Mouse (Mus musculus) right cerebral cortex, postnatal 10 days (tissue): ENCODE results near the gene Pgd.

Experiments
- DNase-seq, 2 experiments: peaks; one replicate each; pipeline ENCODE4 v3.0.0; 2021; ENCODE audit warnings: low spot score in 2 of 2

Pgd gene

GRCm38 (mm10) chr4:149168016-149168415 is 1.4 kb upstream of the Pgd start:
- no peak for DNase-seq

- peak; percentile 50 to 51 for DNase-seq
Observed at GRCm38 (mm10) chr4:149166957-149167611, 513 bp upstream of the Pgd start.

- no peak for DNase-seq
Observed at GRCm38 (mm10) chr4:149164150-149164549, 2.4 kb downstream of the Pgd start.

GRCm38 (mm10) chr4:149163196-149163595 is 3.4 kb downstream of the Pgd start:
- DNase-seq = no peak

GRCm38 (mm10) chr4:149161166-149161565 is 5.4 kb downstream of the Pgd start:
- DNase-seq = no peak

- DNase-seq = no peak
Observed at GRCm38 (mm10) chr4:149159891-149160290, 6.7 kb downstream of the Pgd start.

- no peak for DNase-seq
Observed at GRCm38 (mm10) chr4:149159203-149159602, 7.4 kb downstream of the Pgd start.

- DNase-seq = no peak
Observed at GRCm38 (mm10) chr4:149157415-149157973, 9.1 kb downstream of the Pgd start.

GRCm38 (mm10) chr4:149155711-149156110 is 10.9 kb downstream of the Pgd start:
- DNase-seq = no peak

- DNase-seq = no peak
Observed at GRCm38 (mm10) chr4:149154859-149155258, 11.7 kb downstream of the Pgd start.

GRCm38 (mm10) chr4:149150721-149151120 is 15.8 kb downstream of the Pgd start:
- no peak for DNase-seq

GRCm38 (mm10) chr4:149150256-149150655 is 16.3 kb downstream of the Pgd start:
- no peak for DNase-seq

GRCm38 (mm10) chr4:149149611-149150010 is 17.0 kb downstream of the Pgd start:
- DNase-seq = no peak

- no peak for DNase-seq
Observed at GRCm38 (mm10) chr4:149149196-149149595, 17.4 kb downstream of the Pgd start.

GRCm38 (mm10) chr4:149148084-149148483 is 18.5 kb downstream of the Pgd start:
- DNase-seq = no peak

GRCm38 (mm10) chr4:149147528-149147927 is 19.0 kb downstream of the Pgd start:
- DNase-seq = no peak

GRCm38 (mm10) chr4:149145151-149145550 is 21.4 kb downstream of the Pgd start:
- DNase-seq = no peak

- peak; percentile 84 to 89 for DNase-seq
Observed at GRCm38 (mm10) chr4:149144459-149144858, 22.1 kb downstream of the Pgd start.

- no peak for DNase-seq
Observed at GRCm38 (mm10) chr4:149143594-149143993, 23.0 kb downstream of the Pgd start.

GRCm38 (mm10) chr4:149138515-149138914 is 28.1 kb downstream of the Pgd start:
- no peak for DNase-seq

GRCm38 (mm10) chr4:149136982-149137770 is 29.4 kb downstream of the Pgd start, which contains the start of gene Cenps:
Cenps (minus strand) TSS chr4:149137629.
- peak; percentile 93 to 95 for DNase-seq

- no peak for DNase-seq
Observed at GRCm38 (mm10) chr4:149136116-149136850, 30.3 kb downstream of the Pgd start.
